Mouse (Mus musculus): Measurements from ENCODE around the gene Junb.
A peak's percentile ranks its signal among the peaks of the same experiment; 100 is the strongest.

DNA sequence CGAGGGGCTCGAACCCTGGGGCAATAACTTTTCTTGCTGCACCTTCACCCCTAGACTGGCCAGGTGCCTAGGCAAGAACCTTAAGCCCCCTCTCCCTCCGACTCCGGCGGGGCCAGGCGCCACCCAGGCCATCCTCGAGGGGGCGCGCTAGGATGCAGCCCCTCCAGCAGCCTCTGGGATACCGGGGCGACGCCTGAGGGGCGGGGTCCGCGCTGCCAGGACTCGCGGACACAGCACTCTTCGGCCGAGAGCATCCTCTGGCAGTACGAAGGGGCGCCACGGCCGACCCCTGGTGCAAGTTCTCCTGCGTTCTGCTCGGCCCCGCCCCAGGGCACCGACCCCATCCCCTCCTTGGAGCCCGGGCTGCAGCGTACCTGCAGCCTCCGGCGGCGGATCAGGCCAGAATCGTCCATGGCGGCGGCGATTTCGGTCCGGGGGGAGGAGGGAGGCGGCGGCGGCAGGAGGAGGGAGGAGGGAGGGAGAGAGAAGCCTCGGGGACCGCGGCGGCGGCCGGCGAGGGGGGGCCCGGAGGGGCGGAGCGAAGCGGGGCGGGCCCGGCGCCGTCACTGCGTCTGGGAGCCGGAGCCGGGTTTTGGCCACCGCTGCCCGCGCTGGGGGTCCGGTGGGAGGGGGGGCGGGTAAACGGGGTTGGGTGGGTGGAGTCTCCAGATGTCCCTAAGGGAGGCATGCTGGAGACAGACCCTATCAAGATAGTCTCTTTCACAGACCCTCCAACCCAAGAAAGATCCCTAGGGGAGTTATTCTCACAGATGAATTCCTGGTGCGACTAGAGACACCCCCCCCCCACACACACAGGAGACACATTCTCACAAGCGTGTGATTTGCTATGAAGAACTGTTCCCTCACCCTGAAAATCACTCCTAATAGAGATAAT, 32.6 kb downstream of the Junb start:
- TF ChIP-seq CTCF (conservative IDR thresholded peaks at IDR 0.05; ENCODE audit: low read length) (peak; percentile 17; the same call in 1 of the 2 replicates), POU5F1 (IDR thresholded peaks at IDR 0.05; ENCODE audit: borderline replicate concordance, low read length) (no peak), NANOG (IDR thresholded peaks at IDR 0.05; ENCODE audit: borderline replicate concordance, low read length) (no peak)

Measured in E14TG2a.4 (cell line).